Mouse (Mus musculus) neural tube, embryonic 11.5 days (tissue): ENCODE results near the gene Pan3. TPM values are rescaled to one million over a fixed set of nuclear protein-coding genes. Genes with fewer than 3 reads are reported as not detected.
A peak's percentile ranks its signal among the peaks of the same experiment; 100 is the strongest.

Experiments used
- ATAC-seq: fragments of 200-750 bp; cut with Nextera tagmentation; 2 replicates; pipeline ENCODE4 v1.8.0; 2017; ENCODE audit warnings: moderate number of reproducible peaks, mild to moderate bottlenecking, moderate TSS enrichment, moderate library complexity; ENCODE audit not compliant: insufficient read depth, low FRiP score, low TSS enrichment
- DNase-seq: peaks from one replicate; pipeline ENCODE4 v3.0.0-alpha.2; 2015; ENCODE audit warnings: low spot score
- H3K27ac ChIP-seq: fragments of 300-500 bp; sonication (generic); 2 replicates; pipeline ENCODE4 v1.5.1; 2014; ENCODE audit warnings: low read depth, mild to moderate bottlenecking, low read length
- H3K27me3 ChIP-seq: fragments of 300-500 bp; sonication (generic); 2 replicates; pipeline ENCODE4 v1.6.1; 2014; ENCODE audit warnings: mild to moderate bottlenecking, low read length, mixed read lengths; ENCODE audit not compliant: control insufficient read depth, insufficient read depth
- H3K36me3 ChIP-seq: fragments of 300-500 bp; sonication (generic); 2 replicates; pipeline ENCODE4 v1.6.1; 2014; ENCODE audit warnings: mild to moderate bottlenecking, low read length, moderate library complexity, mixed read lengths; ENCODE audit not compliant: control insufficient read depth, insufficient read depth
- H3K4me1 ChIP-seq: fragments of 300-500 bp; sonication (generic); 2 replicates; pipeline ENCODE4 v1.6.1; 2014; ENCODE audit warnings: low read length, mixed read lengths; ENCODE audit not compliant: control insufficient read depth, insufficient read depth
- H3K4me2 ChIP-seq: fragments of 300-500 bp; sonication (generic); 2 replicates; pipeline ENCODE4 v1.6.1; 2014; ENCODE audit warnings: low read depth, mild to moderate bottlenecking, moderate library complexity
- H3K4me3 ChIP-seq: fragments of 300-500 bp; sonication (generic); 2 replicates; pipeline ENCODE4 v1.5.1; 2014; ENCODE audit warnings: low read depth, low read length
- H3K9ac ChIP-seq: fragments of 300-500 bp; sonication (generic); 2 replicates; pipeline ENCODE4 v1.6.1; 2014; ENCODE audit warnings: mild to moderate bottlenecking, low read length
- H3K9me3 ChIP-seq: fragments of 300-500 bp; sonication (generic); 2 replicates; pipeline ENCODE4 v1.6.1; 2016; ENCODE audit warnings: low read length; ENCODE audit not compliant: control insufficient read depth
- WGBS: fragments of 180-500 bp; shearing (Covaris S2); extraction: QIAGEN DNeasy Blood & Tissue Kit; methylation state at CpG from one replicate; pipeline ENCODE4 v1.1.7; 2014; 5-methylcytosine and 5-hydroxymethylcytosine counted together
- polyA plus RNA-seq: library from polyadenylated mRNA; unstranded; fragments of >200 nt; fragmentation: Nextera tagmentation; extraction: Ambion mirVana; gene quantifications from 2 replicates; pipeline ENCODE4 v1.2.1, GENCODE M21; 2014

The Pan3 gene
- 51.0 and 52.9 TPM in 2 replicates for polyA plus RNA-seq

- no peaks in the 10 kb centered on the region for H3K9me3 ChIP-seq
- under 1% methylated on average over 40 of the region's 51 CpGs for WGBS
- DNase-seq (peak; percentile 96), ATAC-seq (peak; percentile 87)
- H3K27ac ChIP-seq, result peak within 1 kb of the TSS; percentile 97
- H3K9ac ChIP-seq, result peak within 1 kb of the TSS; percentile 91
- peak within 1 kb of the TSS; percentile 95 for H3K4me3 ChIP-seq
- 0 out of 2 replicates have a peak, but pooled peaks cover 3% of the 10 kb centered on the region for H3K4me1 ChIP-seq
- H3K27me3 ChIP-seq, result no peaks in the 10 kb centered on the region
- H3K4me2 ChIP-seq, result peak within 1 kb of the TSS; percentile 71
- H3K36me3 ChIP-seq, result no peaks in the 10 kb centered on the region
Measured at GRCm38 (mm10) chr5:147429535-147430305, at the start of gene Pan3. TSS of gene Pan3 (plus strand) at chr5:147430161.

GRCm38 (mm10) chr5:147381396-147381795 is 48.6 kb upstream of the Pan3 start:
- ATAC-seq (no peak), DNase-seq (no peak)
- H3K36me3 ChIP-seq, result no peaks in the 10 kb centered on the region
- H3K27ac ChIP-seq, result no peak overlapping the region
- no peaks in the 10 kb centered on the region for H3K4me1 ChIP-seq
- H3K4me2 ChIP-seq, result no peak overlapping the region
- H3K9me3 ChIP-seq, result no peaks in the 10 kb centered on the region
- H3K27me3 ChIP-seq, result no peaks in the 10 kb centered on the region
- no peak overlapping the region for H3K9ac ChIP-seq
- 91% methylated on average over 10 of the region's 10 CpGs for WGBS
- no peak overlapping the region for H3K4me3 ChIP-seq

- no peak for DNase-seq
- H3K9ac ChIP-seq, result no peak overlapping the region
- no peak overlapping the region for H3K4me3 ChIP-seq
- H3K4me1 ChIP-seq, result no peaks in the 10 kb centered on the region
- WGBS, result 78% methylated on average over 13 of the region's 13 CpGs
- no peak overlapping the region for H3K27ac ChIP-seq
- no peaks in the 10 kb centered on the region for H3K27me3 ChIP-seq
- H3K36me3 ChIP-seq, result no peaks in the 10 kb centered on the region
- H3K9me3 ChIP-seq, result no peaks in the 10 kb centered on the region
- H3K4me2 ChIP-seq, result no peak overlapping the region
- no peak for ATAC-seq
Measured at GRCm38 (mm10) chr5:147386865-147387264, 43.1 kb upstream of the Pan3 start.

- Histone ChIP-seq H3K9ac (no peak overlapping the region), H3K27ac (no peak overlapping the region), H3K27me3 (no peaks in the 10 kb centered on the region), H3K9me3 (no peaks in the 10 kb centered on the region), H3K36me3 (no peaks in the 10 kb centered on the region), H3K4me2 (no peak overlapping the region), H3K4me1 (no peaks in the 10 kb centered on the region), H3K4me3 (no peak overlapping the region)
- DNase-seq (no peak), ATAC-seq (no peak)
- WGBS, result 83% methylated on average over 9 of the region's 9 CpGs
Measured at GRCm38 (mm10) chr5:147388376-147389008, 41.5 kb upstream of the Pan3 start.

- no peaks in the 10 kb centered on the region for H3K4me1 ChIP-seq
- ATAC-seq (no peak), DNase-seq (no peak)
- H3K4me3 ChIP-seq, result no peak overlapping the region
- H3K27me3 ChIP-seq, result no peaks in the 10 kb centered on the region
- no peak overlapping the region for H3K4me2 ChIP-seq
- H3K27ac ChIP-seq, result no peak overlapping the region
- no peaks in the 10 kb centered on the region for H3K9me3 ChIP-seq
- no peak overlapping the region for H3K9ac ChIP-seq
- H3K36me3 ChIP-seq, result no peaks in the 10 kb centered on the region
- WGBS, result 93% methylated on average over 5 of the region's 5 CpGs
Measured at GRCm38 (mm10) chr5:147389052-147389451, 40.9 kb upstream of the Pan3 start.

- H3K9me3 ChIP-seq, result no peaks in the 10 kb centered on the region
- no peak overlapping the region for H3K4me2 ChIP-seq
- H3K27ac ChIP-seq, result no peak overlapping the region
- H3K9ac ChIP-seq, result no peak overlapping the region
- no peak for DNase-seq
- no peak for ATAC-seq
- no peaks in the 10 kb centered on the region for H3K27me3 ChIP-seq
- 88% methylated on average over 2 of the region's 2 CpGs for WGBS
- no peaks in the 10 kb centered on the region for H3K36me3 ChIP-seq
- H3K4me1 ChIP-seq, result no peaks in the 10 kb centered on the region
- no peak overlapping the region for H3K4me3 ChIP-seq
Measured at GRCm38 (mm10) chr5:147390772-147391171, 39.2 kb upstream of the Pan3 start.

GRCm38 (mm10) chr5:147392667-147393213 is 37.2 kb upstream of the Pan3 start:
- Histone ChIP-seq H3K9ac (no peak overlapping the region), H3K36me3 (no peaks in the 10 kb centered on the region), H3K27me3 (no peaks in the 10 kb centered on the region), H3K9me3 (no peaks in the 10 kb centered on the region), H3K4me3 (no peak overlapping the region), H3K27ac (no peak overlapping the region), H3K4me2 (no peak overlapping the region), H3K4me1 (no peaks in the 10 kb centered on the region)
- 87% methylated on average over 12 of the region's 12 CpGs for WGBS
- no peak for DNase-seq
- ATAC-seq, result no peak

GRCm38 (mm10) chr5:147395050-147395449 is 34.9 kb upstream of the Pan3 start:
- H3K4me1 ChIP-seq, result 0 out of 2 replicates have a peak, but pooled peaks cover under 1% of the 10 kb centered on the region
- 13% methylated on average over 1 of the region's 1 CpGs for WGBS
- H3K9ac ChIP-seq, result no peak overlapping the region
- H3K27me3 ChIP-seq, result peaks cover 14% of the 10 kb centered on the region
- no peak overlapping the region for H3K27ac ChIP-seq
- ATAC-seq (no peak), DNase-seq (no peak)
- no peak overlapping the region for H3K4me3 ChIP-seq
- no peaks in the 10 kb centered on the region for H3K9me3 ChIP-seq
- H3K36me3 ChIP-seq, result no peaks in the 10 kb centered on the region
- no peak overlapping the region for H3K4me2 ChIP-seq
